27 mouse cellular contexts compared by ENCODE assay signal in the genomic region with DNA sequence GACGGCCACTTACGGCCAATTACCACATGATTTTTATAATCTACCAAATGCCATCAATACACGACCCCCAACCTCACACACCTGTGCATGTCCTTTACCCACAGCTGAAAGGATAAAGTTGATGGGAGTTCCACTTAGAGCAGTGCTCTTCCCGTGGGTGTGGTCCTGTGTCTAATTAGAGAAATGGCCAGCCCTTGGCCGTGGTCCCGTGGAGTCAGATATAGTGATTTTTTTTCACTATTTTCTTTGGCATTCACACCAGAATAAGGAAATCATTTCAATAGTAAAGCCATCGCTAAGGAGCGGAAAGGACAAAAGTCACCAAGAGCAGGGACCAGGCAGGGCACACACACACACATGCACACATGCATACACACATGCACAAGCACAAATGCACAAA.
DNase-seq lines count a peak whose midpoint lies in the region; ATAC-seq and TF ChIP-seq lines count a peak whose summit lies in the region.
"Had no signal": no experiment of that assay in that cellular context is flagged by ENCODE, and none has a peak within 500 bp of the region (broad histone marks: within the 10 kb centered on the region; RNA-seq: fewer than 3 reads in every experiment).

No protein-coding gene starts in this region.

- H3K36me3 ChIP-seq in heart, embryonic 10.5 days: no peaks in the 10 kb centered on the region
- H3K36me3 ChIP-seq in kidney, postnatal 0 days (ENCODE audit: insufficient read depth, low read length): no peaks in the 10 kb centered on the region
- no peaks in the 10 kb centered on the region for H3K36me3 ChIP-seq in megakaryocyte, embryonic 14.5 days (replicated peaks; ENCODE audit: low read length)
- H3K36me3 ChIP-seq: embryonic facial prominence, embryonic 13.5 days; forebrain, embryonic 10.5 days; forebrain, embryonic 15.5 days; intestine, embryonic 15.5 days; liver, embryonic 12.5 days; neural tube, embryonic 15.5 days; stomach, embryonic 15.5 days had no signal

- H3K4me1 ChIP-seq in heart, embryonic 10.5 days: peaks cover 8% of the 10 kb centered on the region; the same call in 1 of the 2 replicates
- H3K4me1 ChIP-seq in kidney, postnatal 0 days (replicated peaks; ENCODE audit: insufficient read depth, low read length): no peaks in the 10 kb centered on the region
- no peaks in the 10 kb centered on the region for H3K4me1 ChIP-seq in megakaryocyte, embryonic 14.5 days
- H3K4me1 ChIP-seq: forebrain, embryonic 15.5 days; intestine, embryonic 15.5 days; liver, embryonic 12.5 days; neural tube, embryonic 15.5 days; stomach, embryonic 15.5 days had no signal

- H3K27ac ChIP-seq in heart, embryonic 10.5 days: no peak overlapping the region
- no peak overlapping the region for H3K27ac ChIP-seq in kidney, postnatal 0 days
- H3K27ac ChIP-seq: embryonic facial prominence, embryonic 13.5 days; forebrain, embryonic 10.5 days; forebrain, embryonic 15.5 days; intestine, embryonic 15.5 days; liver, embryonic 12.5 days; neural tube, embryonic 15.5 days; stomach, embryonic 15.5 days had no signal

- H3K9me3 ChIP-seq in heart, embryonic 10.5 days: no peaks in the 10 kb centered on the region
- no peaks in the 10 kb centered on the region for H3K9me3 ChIP-seq in kidney, postnatal 0 days (replicated peaks; ENCODE audit: low read length)
- H3K9me3 ChIP-seq in megakaryocyte, embryonic 14.5 days: peaks cover 59% of the 10 kb centered on the region
- H3K9me3 ChIP-seq: embryonic facial prominence, embryonic 13.5 days; forebrain, embryonic 10.5 days; forebrain, embryonic 15.5 days; intestine, embryonic 15.5 days; liver, embryonic 12.5 days; neural tube, embryonic 15.5 days; stomach, embryonic 15.5 days had no signal

- WGBS in heart, embryonic 10.5 days: 79% methylated on average over 8 of the region's 8 CpGs
- 64% methylated on average over 8 of the region's 8 CpGs for WGBS in kidney, postnatal 0 days

- DNase-seq in heart, adult 18-20 months: peak; percentile 33 to 66
- DNase-seq in heart, embryonic 10.5 days (ENCODE audit: low spot score): no peak
- DNase-seq in kidney, postnatal 0 days (ENCODE audit: low spot score): peak; percentile 9
- DNase-seq in kidney, adult 9 months: no peak
- DNase-seq: adrenal gland, adult 2 months; adrenal gland, postnatal 36 days; cerebellum, adult 18-20 months; cerebellum, postnatal 10 days; gastrocnemius, postnatal 10 days; layer of hippocampus, postnatal 36 days; left cerebral cortex, postnatal 4 days; liver, postnatal 0 days; lung, postnatal 36 days; midbrain, embryonic 14.5 days; right cerebral cortex, postnatal 25 days had no signal

- ATAC-seq in kidney, postnatal 0 days (replicated peaks; ENCODE audit: low FRiP score, low read depth): no peak
- no peak for ATAC-seq in megakaryocyte, adult 5-6 weeks (ENCODE audit: poor library complexity, severe bottlenecking)
- no peak for ATAC-seq in activated CD4-positive, CD25-positive, alpha-beta regulatory T cell, adult 4 months
- ATAC-seq: CD4-positive, CD25-positive, alpha-beta regulatory T cell, adult 4 months; forebrain, embryonic 15.5 days; hindbrain, embryonic 16.5 days; intestine, embryonic 15.5 days; liver, embryonic 12.5 days; liver, postnatal 0 days had no signal

- H3K4me3 ChIP-seq in heart, embryonic 10.5 days: no peak overlapping the region
- no peak overlapping the region for H3K4me3 ChIP-seq in kidney, postnatal 0 days (replicated peaks; ENCODE audit: low read depth, low read length)
- peak overlapping the region; percentile 54 for H3K4me3 ChIP-seq in megakaryocyte, embryonic 14.5 days (replicated peaks)
- H3K4me3 ChIP-seq: embryonic facial prominence, embryonic 13.5 days; forebrain, embryonic 10.5 days; forebrain, embryonic 15.5 days; intestine, embryonic 15.5 days; liver, embryonic 12.5 days; neural tube, embryonic 15.5 days; stomach, embryonic 15.5 days had no signal

- no peak overlapping the region for H3K9ac ChIP-seq in kidney, postnatal 0 days (ENCODE audit: low read depth, low read length)
- H3K9ac ChIP-seq: embryonic facial prominence, embryonic 13.5 days; forebrain, embryonic 15.5 days; intestine, embryonic 15.5 days; liver, embryonic 12.5 days; liver, postnatal 0 days; neural tube, embryonic 15.5 days; stomach, embryonic 15.5 days had no signal

- no peak overlapping the region for H3K4me2 ChIP-seq in kidney, postnatal 0 days (ENCODE audit: low read length)
- H3K4me2 ChIP-seq: embryonic facial prominence, embryonic 13.5 days; forebrain, embryonic 15.5 days; intestine, embryonic 15.5 days; liver, embryonic 12.5 days; neural tube, embryonic 15.5 days; stomach, embryonic 15.5 days had no signal

- no peaks in the 10 kb centered on the region for H3K27me3 ChIP-seq in heart, embryonic 10.5 days (ENCODE audit: insufficient read depth, poor library complexity, severe bottlenecking)
- H3K27me3 ChIP-seq in kidney, postnatal 0 days (ENCODE audit: insufficient read depth, low read length): no peaks in the 10 kb centered on the region
- H3K27me3 ChIP-seq in megakaryocyte, embryonic 14.5 days (replicated peaks): no peaks in the 10 kb centered on the region
- H3K27me3 ChIP-seq: embryonic facial prominence, embryonic 13.5 days; forebrain, embryonic 15.5 days; intestine, embryonic 15.5 days; liver, embryonic 12.5 days; neural tube, embryonic 15.5 days; stomach, embryonic 15.5 days had no signal

- TF ChIP-seq CTCF in kidney, postnatal 0 days (IDR thresholded peaks at IDR 0.05; ENCODE audit: low read depth): no peak

Comparison
In these comparisons a context has a peak if more than half of its experiments do, and no peak if none do; other contexts are left out.
1. DNase-seq: peak in heart, adult 18-20 months (2 of 2) and kidney, postnatal 0 days (single experiment); none in heart, embryonic 10.5 days (single experiment) and kidney, adult 9 months (single experiment).